8 mouse cellular contexts compared by ENCODE assay signal in genomic region chr6:29767813-29768660, GRCm38 (mm10). TPM values are rescaled to one million over a fixed set of nuclear protein-coding genes. Genes with fewer than 3 reads are reported as not detected.
A peak's percentile ranks its signal among the peaks of the same experiment; 100 is the strongest.
DNase-seq lines count a peak whose midpoint lies in the region; ATAC-seq lines count a peak whose summit lies in the region.

Gene Ahcyl2 (plus strand): TSS chr6:29768011.

- no peaks in the 10 kb centered on the region for H3K36me3 ChIP-seq in hindbrain, embryonic 12.5 days

- H3K27me3 ChIP-seq in hindbrain, embryonic 12.5 days = no peaks in the 10 kb centered on the region

- H3K9ac ChIP-seq in hindbrain, embryonic 12.5 days = peak within 1 kb of the TSS; percentile 84

- peak; percentile 99 for ATAC-seq in hindbrain, embryonic 12.5 days (ENCODE audit: low FRiP score)

- peak within 1 kb of the TSS; percentile 86 for H3K4me3 ChIP-seq in hindbrain, embryonic 12.5 days

- peak; percentile 98 for DNase-seq in Muller cell, postnatal 12 days (ENCODE audit: inconsistent ontology term)
- peak; percentile 98 for DNase-seq in cerebellum, adult 9-11 months
- DNase-seq in frontal cortex, postnatal 10 days (ENCODE audit: low spot score in 2 of 2) = peak; percentile 95 to 96
- peak; percentile 92 to 97 for DNase-seq in layer of hippocampus, postnatal 14 days (ENCODE audit: low spot score in 2 of 2)
- DNase-seq in lung, postnatal 14 days = peak; percentile 95
- DNase-seq in retina, adult 2 months (ENCODE audit: low read depth, low spot score) = peak; percentile 82
- peak; percentile 93 to 98 for DNase-seq in thymus, postnatal 36 days

- peak within 1 kb of the TSS; percentile 57 for H3K4me2 ChIP-seq in hindbrain, embryonic 12.5 days (replicated peaks)

- H3K4me1 ChIP-seq in hindbrain, embryonic 12.5 days = 0 out of 2 replicates have a peak, but pooled peaks cover 11% of the 10 kb centered on the region

- H3K9me3 ChIP-seq in hindbrain, embryonic 12.5 days (replicated peaks) = no peaks in the 10 kb centered on the region

- peak within 1 kb of the TSS; percentile 93 for H3K27ac ChIP-seq in hindbrain, embryonic 12.5 days

- WGBS in hindbrain, embryonic 12.5 days = under 1% methylated on average over 45 of the region's 61 CpGs

RNA-seq across cellular contexts. Expression of gene Ahcyl2, which starts in this region (rescaled TPM):
- polyA plus RNA-seq in hindbrain, embryonic 12.5 days (2016; fragmentation: Nextera tagmentation; extraction: Ambion mirVana) = 21.8 and 25.3 TPM in 2 replicates
- total RNA-seq in layer of hippocampus, postnatal 14 days (2021) = 100 to 1,000 TPM; 160 to 162 TPM

Comparison
In these comparisons a context has a peak if more than half of its experiments do, and no peak if none do; other contexts are left out.
1. Peak in every context shown above with its lines: DNase-seq, ATAC-seq, H3K4me3 ChIP-seq and H3K27ac ChIP-seq.